Mouse (Mus musculus) small intestine, adult 2 months (tissue): ENCODE results near the gene Adamts10.

ENCODE experiments used
- CTCF ChIP-seq: fragments of 200-500 bp; IDR thresholded peaks from 2 replicates; pipeline ENCODE4 v1.5.1; 2012; ENCODE audit warnings: low read depth, mild to moderate bottlenecking, control low read depth, inconsistent platforms, low read length, moderate library complexity, mixed read lengths; ENCODE audit not compliant: insufficient replicate concordance, insufficient read length; ENCODE audit errors: extremely low read depth
- POLR2A ChIP-seq: fragments of 200-500 bp; IDR thresholded peaks from 2 replicates; pipeline ENCODE4 v1.6.1; 2012; ENCODE audit warnings: low read depth, mild to moderate bottlenecking, control low read depth, inconsistent platforms, low read length, moderate library complexity

DNA sequence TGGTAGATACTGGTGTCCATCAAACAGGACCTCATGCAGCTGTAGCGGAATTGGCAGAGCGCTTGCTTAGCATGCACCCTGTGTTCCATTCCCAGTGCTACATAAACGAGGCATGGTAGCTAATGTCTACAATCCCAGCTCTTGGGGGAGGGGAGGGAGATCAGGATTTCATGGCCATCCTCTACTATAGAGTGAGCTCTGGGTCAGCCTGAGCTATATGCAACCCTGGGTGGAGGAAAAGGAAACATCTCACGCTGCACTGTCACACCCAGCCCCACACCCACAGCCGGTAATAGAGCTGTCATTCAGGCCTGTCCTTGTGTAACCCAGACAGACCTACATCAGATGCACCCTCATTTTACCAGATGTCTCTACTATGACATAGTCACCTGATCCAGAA lies 74.5 kb downstream of the Adamts10 start:
- TF ChIP-seq POLR2A (no peak), CTCF (no peak)
